Mouse (Mus musculus) erythroid progenitor cell, adult 5-6 weeks (primary cell): ENCODE results near the gene Cacna1h. TPM values are rescaled to one million over a fixed set of nuclear protein-coding genes. Genes with fewer than 3 reads are reported as not detected.
A peak's percentile ranks its signal among the peaks of the same experiment; 100 is the strongest.

ENCODE experiments used
- ATAC-seq: replicated peaks from 2 replicates; pipeline ENCODE4 v1.8.0; 2016; ENCODE audit warnings: moderate number of reproducible peaks, mild to moderate bottlenecking, moderate TSS enrichment, inconsistent platforms; ENCODE audit not compliant: poor library complexity, low FRiP score, severe bottlenecking
- total RNA-seq, 2 experiments: library from RNA; stranded (forward) in 1 of 2; stranded (reverse) in 1 of 2; fragments of 150-400 nt in 1 of 2; fragments of 186-747, 209-891 nt in 1 of 2; gene quantifications; 2 replicates each; pipeline versions ENCODE4 v1.2.3 to v1.2.4; 2015 to 2017; ENCODE audit warnings: low replicate concordance in 2 of 2

Cacna1h gene
- total RNA-seq, 2 experiments from 2014 or later: 0.91 to 10.5 TPM

DNA sequence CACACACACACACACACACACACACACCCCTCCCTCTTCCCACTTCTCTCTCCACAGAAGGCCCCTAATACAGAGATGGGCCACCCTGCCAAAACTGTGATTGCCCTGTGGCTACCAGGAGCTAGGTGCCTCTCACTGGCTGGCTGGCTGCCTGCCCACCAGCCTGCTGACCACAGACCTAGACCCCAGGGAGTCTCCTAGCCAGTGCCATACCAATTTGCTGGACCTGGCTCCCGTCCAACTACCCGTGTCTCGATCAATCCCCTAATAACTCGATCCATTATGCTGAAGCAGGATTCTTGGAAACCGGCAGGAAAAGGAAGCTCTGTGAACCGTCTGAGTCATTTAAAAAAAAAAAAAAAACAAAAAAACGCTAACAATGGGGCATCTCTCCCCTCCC lies 22.8 kb downstream of the Cacna1h start:
- no peak for ATAC-seq

DNA sequence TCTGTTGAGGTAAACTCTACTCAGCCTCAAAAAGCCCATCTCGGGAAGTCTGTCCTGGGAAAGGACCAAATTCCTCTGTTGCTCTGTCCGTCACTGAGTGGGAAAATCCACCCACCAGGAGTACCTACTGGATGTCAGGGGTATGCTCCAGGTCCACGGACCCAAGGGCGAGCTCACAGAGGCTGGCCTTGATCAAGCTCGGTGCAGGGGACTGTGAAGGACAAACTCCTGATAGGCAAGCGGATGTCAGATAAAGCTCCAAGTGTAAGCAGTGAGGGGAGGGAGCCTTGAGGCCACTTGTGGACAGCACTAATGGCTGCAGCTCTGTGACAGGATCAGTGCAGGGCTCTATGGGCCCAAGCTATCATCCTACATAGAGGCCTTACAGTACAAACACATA lies 23.4 kb downstream of the Cacna1h start:
- no peak for ATAC-seq

DNA sequence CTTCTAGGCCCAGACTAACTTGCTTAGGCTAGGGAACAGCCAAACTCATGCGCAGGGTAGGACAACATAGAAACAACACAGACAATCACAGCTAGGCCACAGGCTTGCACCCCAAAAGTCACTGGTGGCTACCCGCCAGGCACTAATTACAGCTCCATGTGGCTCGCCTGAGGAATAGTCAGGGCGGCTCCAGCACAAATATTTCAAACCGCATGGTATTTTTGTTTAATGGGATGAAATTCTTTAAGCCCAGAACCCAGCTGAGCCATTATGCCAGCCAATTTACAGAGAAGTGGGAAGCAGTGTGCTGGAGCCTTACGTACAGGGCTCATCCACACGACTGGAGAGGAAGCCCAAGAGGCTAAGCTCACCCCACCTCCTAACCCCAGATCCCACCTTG lies 24.0 kb downstream of the Cacna1h start:
- ATAC-seq: no peak

DNA sequence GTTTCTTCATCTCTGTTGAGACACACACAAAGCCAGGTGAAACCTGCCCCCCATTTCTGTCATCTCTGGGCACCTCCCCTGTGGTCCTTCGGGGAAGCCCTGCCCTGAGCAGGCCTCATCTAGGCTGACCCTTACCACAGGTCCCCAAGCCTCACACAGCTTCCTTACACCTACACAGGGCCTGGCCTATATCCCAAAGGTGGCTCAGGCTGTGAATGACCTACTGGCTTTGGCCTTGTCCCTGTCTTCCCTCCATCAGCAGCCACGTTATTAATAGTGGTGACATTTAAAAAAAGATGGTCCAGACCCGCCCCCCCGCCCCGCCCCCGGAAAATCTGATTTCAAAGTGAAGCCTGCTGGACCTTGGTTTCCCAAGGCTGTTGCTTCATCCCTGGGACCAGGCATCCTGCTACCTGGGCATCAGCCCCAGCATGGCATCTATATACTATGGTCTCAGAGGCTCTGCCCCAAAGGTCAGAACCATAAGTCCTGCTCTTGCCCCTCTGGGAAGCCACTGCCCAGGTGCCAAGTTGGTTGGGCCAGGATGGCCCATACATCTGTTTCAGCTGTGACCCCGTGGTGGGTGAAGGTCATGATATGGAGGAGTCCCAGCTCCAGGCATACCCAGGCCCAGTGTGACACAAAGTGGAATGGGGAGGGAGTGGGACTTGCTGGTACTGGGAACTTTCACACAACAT lies 25.1 kb downstream of the Cacna1h start:
- no peak for ATAC-seq

DNA sequence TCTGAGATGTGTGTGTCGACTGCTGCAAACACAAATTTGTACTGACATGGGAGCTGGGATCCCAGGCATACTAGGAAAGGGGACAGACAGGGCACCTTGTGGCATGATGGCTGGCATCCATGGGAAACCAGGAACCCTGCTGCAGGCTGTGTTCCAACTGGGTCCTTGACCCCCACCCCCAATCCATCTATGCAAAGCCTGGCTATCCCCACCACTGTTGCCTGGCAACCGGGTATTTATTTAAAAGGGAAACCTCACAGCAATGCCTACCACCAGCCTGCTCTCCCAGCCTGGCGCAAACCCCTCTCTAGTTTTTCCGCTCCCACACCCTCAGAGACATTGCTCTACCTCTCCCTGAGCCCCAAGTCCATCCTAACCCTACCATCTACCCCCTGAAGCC lies 26.2 kb downstream of the Cacna1h start:
- ATAC-seq: no peak

DNA sequence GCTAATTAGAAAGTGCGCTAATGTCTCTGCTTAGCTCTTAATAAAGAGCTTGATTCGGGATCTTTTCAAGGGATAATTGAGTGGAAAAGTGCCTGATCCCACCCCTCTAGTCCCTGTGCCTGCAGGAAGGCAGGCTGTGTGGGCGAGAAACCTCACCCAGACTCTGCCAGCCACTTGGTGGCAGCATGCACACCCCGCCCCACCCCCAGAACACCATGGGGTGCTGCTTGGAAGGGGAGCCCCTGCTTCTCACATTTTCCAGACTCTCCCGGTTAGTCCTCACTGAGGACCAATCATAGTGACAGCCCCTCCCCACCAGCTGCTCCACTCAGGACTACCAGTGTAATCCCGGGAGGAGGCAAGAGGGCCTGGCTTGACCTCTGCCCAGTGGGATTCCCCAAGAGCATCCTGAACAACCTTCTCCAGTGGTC lies 27.6 kb downstream of the Cacna1h start:
- no peak for ATAC-seq

DNA sequence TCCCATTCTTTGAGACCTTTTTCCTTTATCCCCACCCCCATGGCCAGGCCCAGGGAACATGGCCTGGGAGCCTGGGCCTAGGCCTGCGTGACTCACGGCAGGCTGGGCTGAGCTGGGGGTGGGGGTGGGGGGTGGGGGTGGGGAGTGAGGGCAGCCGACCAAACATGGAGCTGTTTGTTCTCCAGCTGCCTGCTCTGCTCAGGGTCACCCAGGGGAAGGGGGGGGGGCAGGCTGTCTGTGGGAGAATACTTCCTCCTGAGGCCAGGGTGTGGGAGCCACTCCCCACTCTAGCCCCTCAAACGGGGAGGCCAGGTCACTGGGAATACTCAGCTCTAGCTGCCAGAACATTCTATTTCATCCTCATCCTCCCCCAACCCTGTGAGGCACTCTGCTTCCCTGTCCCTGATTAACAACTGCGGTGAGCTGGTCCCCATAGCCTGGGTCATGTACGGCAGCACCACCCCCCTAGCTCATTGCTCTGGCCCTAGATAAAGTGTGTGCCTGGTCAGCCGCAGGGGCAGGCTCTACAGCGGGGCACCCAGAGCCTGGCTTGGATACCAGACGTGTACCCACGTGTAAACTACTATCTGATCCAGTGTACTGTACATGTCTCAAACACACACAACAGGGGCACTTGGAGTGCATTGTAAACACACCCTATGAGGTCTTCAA lies 28.2 kb downstream of the Cacna1h start:
- no peak for ATAC-seq

DNA sequence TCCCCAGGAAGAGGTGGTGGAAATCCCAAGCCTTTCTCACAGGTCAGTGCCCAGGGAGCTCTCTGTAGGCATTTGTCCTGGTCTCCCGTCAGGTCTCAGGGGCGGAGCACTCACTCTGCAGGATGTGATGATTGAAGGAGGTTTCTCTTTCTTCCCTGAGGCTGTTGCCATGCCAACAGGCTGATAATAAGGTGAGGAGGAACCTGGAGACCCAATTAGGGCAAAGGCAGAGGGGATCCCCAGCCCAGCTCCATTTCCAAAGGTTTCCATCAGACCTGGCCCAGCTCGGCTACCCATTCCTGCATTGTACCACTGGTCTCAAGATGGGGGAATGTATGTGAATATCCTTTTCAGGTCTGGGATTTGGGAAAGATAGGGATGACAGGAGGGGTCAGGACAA lies 29.4 kb downstream of the Cacna1h start:
- no peak for ATAC-seq

DNA sequence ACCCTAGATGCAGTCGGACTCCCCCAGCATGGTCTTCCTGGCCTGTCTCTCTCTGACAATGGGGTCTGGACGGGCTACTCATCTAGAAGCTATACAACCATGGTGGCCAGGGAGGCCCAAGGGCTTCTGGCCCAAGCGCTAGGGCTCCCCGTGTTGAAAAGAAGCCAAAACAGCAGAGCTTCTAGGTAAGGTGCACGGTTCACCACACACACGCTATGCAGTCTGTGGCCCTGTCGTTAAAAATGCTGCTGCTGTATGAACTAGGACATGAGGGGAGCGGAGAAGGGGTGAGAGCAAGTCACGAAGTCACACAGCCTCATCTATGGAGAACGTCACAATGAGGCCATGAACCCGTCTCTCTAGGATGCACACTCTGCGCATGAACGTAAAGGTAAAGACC lies 31.4 kb downstream of the Cacna1h start:
- no peak for ATAC-seq

DNA sequence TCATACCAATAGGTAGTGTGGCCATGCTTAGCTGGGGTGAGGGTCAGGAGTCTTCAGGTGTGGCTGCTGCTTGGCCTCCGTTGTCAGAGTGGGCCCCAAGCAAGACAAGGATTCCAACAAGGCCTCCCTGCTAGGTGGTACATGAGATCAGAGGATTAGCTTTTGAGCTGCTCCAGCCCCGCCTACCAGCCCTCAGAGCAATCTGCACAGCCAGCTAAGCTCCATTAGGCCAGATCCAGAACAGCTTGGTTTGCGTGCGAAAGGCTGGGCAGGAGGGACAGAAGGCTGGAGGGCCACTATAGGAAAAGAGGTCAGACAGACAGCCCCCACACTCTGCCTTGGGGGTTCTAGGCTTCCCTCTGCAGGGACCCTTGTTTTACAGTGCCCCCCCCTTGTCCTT lies 32.1 kb downstream of the Cacna1h start:
- ATAC-seq: no peak

DNA sequence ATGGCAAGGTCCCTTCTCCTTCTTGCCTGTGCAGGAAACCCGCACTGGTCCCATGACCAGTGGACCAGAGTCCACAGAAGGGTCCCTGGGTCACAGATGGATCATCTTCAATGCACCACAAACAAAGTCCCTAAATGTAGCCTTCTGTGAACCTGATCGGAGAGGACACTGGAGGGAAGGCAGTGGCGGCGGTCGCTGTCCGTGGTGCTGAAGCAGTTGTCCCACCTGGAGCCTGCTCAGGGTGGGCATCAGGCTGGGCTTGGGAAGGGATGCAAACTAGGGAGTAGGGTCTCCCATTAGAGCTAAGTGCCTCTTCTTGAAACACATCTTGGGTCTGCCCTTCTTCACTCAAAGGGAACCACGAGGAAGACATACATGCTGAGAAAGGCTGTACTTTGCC lies 33.1 kb downstream of the Cacna1h start:
- ATAC-seq: no peak

DNA sequence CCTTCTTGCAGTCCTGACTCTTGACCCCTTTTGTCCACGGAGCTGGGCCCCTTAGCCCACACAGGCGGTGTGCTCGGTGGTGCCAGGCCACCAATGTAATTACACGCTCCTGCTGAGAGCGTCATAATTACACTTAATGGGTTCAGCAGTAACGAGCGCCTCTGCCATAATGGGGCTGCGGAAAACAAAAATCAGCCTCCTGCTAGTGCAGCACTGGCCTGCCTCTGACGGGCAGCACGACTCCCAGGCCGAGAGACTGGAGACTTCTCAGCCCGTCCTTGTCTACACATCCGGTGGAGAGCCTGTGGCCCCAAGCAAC lies 35.1 kb downstream of the Cacna1h start:
- ATAC-seq: no peak

DNA sequence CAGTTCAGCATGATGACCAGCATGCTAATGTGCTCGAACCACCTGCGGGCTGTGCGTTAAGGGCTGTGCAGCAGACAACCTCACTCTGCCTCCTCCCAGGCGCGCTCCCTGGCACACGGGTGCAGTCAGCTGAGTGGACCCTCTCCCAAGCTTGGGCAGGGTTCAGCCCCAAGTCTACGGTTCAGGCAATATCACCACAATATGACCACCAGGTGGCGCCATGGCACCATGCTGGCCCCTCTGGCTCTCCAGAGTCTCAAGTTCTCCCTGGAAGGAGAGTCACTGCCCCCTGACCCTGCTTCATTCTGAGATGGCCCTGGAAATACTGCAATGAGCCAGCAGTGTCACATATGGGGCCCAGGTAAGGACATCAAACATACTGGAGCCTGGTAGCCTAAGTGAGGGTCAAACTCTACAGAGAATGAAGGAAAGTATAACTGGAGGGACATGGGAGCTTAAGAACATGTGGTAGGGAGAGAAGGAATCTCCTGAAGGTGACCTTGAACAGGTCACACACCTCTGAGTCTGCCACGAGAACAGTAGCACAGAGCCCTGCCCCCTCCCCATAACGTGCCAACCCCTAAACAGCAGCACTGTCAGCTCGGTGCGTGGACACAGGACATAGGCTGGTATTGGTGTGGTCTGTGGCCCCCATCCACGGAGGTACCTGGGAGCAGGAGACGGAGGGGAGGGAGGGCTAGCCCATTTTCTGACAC lies 35.6 kb downstream of the Cacna1h start:
- ATAC-seq: 0 out of 2 replicates have a peak, but pooled peaks have one; percentile 54

DNA sequence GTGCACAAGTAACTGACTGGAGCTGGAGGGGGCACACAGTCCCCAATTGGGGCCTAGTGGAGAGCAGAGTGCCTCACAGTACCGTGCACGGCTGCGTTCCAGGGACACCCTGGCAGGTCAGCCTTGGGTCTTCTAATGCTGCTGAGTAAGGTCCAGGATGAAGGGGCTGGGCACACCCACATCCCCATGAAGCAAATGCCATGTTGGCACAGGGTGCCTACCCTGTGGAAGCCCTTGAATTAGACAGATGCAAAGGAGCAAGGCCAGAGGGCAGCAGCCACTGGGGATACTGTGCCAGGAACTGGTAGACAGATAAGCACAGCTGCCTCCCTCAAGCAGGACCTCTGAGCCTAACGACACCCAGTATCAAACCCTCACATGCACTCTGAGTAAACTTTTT lies 39.1 kb downstream of the Cacna1h start:
- ATAC-seq: no peak

DNA sequence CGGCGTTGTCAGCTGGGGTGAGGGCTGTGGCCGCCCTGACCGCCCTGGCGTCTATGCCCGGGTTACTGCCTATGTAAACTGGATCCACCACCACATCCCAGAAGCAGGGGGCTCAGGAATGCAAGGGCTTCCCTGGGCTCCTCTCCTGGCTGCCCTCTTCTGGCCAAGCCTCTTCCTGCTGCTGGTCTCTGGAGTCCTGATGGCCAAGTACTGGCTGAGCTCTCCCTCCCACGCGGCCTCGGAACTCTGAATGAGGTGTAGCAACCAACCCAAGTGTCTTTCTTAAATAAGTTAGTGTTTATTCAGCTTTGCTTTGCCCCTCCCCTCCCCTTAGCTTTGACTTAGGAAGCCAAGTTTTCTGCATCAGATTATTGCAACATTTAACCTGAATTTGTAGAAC lies 59.6 kb downstream of the Cacna1h start:
- ATAC-seq: no peak

DNA sequence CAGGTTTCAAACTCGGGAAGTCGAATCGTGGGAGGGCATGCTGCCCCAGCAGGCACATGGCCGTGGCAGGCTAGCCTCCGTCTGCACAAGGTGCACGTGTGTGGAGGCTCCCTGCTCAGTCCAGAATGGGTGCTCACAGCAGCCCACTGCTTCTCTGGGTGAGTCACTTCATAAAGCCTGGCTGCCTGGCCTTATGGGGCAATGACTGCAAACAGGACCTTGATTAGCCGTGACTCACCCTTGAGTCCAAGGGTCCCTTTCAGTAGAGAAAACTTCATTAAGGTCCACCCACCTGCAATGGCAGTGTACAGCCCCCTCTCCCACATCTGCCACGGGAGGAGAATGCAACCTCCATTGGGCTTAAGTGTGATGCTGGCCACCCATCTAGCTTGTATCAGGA lies 61.1 kb downstream of the Cacna1h start:
- no peak for ATAC-seq

DNA sequence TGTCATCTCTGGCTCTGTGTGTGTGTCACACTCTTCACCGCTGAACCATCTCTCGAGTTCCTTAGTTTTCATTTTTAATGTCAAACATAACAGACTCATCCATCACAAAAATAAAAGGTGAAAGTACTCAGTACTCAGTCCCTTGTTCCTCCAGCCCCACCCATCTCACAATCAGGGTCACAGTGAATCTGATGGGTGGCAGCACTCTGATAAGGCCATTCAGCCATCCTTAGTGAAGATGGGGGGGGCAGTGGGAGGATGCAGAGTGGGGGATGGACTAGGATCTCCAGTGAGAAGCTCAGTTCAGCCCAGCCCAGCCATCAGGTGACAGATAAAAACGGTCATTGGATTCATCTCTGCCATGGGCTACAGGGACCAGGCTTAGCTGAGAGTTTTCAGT lies 64.6 kb downstream of the Cacna1h start, which contains the start of gene Tpsg1:
Gene Tpsg1 (plus strand): TSS at position 301 of the 400 bp plus-strand sequence.
- no peak for ATAC-seq

DNA sequence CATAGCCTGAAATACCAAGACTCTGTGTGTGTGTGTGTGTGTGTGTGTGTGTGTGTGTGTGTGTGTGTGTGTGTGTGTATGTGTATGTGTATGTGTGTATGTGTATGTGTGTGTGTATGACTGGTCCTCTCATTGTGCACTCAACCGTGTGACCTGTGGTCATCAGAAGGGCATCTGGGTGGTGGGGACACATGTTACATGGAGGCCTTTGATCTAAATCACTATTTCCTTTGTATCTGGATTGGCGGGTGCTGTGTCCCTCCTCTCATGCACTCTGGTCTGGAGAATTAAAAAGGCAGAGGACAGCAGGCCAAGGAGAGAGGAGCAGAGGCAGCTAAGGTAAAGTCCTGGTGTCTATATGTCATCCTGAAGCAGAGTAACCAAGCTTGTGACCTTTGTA lies 67.6 kb downstream of the Cacna1h start, which contains the start of gene Tpsb2:
Gene Tpsb2 (plus strand): TSS at position 301 of the 400 bp plus-strand sequence.
- ATAC-seq: no peak

DNA sequence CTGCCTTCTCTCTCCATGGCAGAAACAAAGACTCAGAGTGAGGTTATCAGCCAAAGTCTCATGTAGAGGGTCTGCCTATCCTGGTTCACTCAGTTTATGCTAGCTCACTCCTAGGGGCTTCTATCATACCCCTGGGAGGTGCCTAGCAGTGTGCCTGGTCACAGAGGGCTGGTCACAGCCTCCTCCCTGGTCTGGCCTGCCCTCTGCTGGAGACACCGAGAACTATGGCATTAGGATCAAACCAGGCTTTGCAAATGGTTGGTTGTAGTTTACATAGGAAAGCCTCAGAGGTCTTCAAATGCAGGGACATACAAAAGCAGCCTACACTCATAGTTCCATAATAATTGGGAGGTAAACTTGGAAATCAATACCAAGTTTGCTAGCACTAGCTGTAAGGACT lies 69.9 kb downstream of the Cacna1h start:
- 0 out of 2 replicates have a peak, but pooled peaks have one; percentile 51 for ATAC-seq

DNA sequence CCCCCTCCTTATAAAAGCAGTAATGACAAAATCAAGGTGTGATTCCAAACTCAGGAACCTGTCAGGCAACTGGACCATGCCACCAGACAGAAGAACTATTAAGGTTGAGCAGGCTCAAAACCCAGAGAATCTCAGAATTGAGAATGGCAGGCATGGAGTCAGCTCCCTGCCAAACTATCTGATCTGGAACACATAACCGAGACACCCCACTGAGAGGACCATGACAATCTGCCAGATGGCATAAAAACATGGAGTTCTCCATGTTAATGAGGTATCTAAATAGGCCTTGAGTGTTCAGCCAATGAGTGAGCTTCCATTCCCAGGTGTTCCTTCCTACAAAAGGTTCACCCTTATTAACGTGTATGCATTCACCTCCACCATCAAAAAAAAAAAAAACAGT lies 72.3 kb downstream of the Cacna1h start:
- no peak for ATAC-seq

DNA sequence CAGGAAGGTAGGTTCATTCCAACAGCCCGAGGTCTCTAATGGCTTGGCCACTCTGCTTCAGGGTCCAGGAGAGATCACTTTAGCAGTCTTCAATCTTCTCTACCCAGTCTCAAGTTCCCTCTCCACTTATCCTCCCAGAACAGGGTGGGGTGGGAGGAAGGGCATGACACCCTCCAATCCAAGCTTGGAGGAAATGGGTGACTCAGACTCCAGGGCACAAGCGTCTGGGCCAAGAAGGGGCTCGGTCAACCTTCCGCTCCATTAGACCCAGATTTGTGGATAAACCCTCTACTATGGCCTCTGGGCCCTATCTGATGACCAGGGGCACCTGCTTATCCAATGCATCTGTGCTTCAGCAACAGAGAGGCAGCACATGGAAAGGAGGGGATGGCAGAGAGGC lies 88.1 kb downstream of the Cacna1h start, which contains the start of gene Tpsab1:
Gene Tpsab1 (minus strand): TSS at position 101 of the 400 bp plus-strand sequence.
- ATAC-seq: no peak
